Mouse (Mus musculus) stomach, embryonic 15.5 days (tissue): ENCODE data around the gene Fam83e. TPM values are rescaled to one million over a fixed set of nuclear protein-coding genes. Genes with fewer than 3 reads are reported as not detected.

Experiments
- ATAC-seq: fragments of 200-750 bp; cut with Nextera tagmentation; 2 replicates; pipeline ENCODE4 v1.8.0; 2017; ENCODE audit warnings: low read depth, moderate number of reproducible peaks, moderate TSS enrichment; ENCODE audit not compliant: insufficient read depth, low FRiP score
- H3K27ac ChIP-seq: fragments of 300-500 bp; sonication (generic); 2 replicates; pipeline ENCODE4 v1.5.1; 2015; ENCODE audit warnings: mild to moderate bottlenecking, inconsistent platforms
- H3K27me3 ChIP-seq: fragments of 300-500 bp; sonication (generic); replicated peaks from 2 replicates; pipeline ENCODE4 v1.6.1; 2015; ENCODE audit warnings: inconsistent platforms
- H3K36me3 ChIP-seq: fragments of 300-500 bp; sonication (generic); 2 replicates; pipeline ENCODE4 v1.6.1; 2015; ENCODE audit warnings: inconsistent platforms
- H3K4me1 ChIP-seq: fragments of 300-500 bp; sonication (generic); 2 replicates; pipeline ENCODE4 v1.6.1; 2015; ENCODE audit warnings: inconsistent platforms
- H3K4me2 ChIP-seq: fragments of 300-500 bp; sonication (generic); 2 replicates; pipeline ENCODE4 v1.6.1; 2015; ENCODE audit warnings: mild to moderate bottlenecking, inconsistent platforms
- H3K4me3 ChIP-seq: fragments of 300-500 bp; sonication (generic); replicated peaks from 2 replicates; pipeline ENCODE4 v1.5.1; 2015; ENCODE audit warnings: inconsistent platforms
- H3K9ac ChIP-seq: fragments of 300-500 bp; sonication (generic); 2 replicates; pipeline ENCODE4 v1.6.1; 2015; ENCODE audit warnings: inconsistent platforms
- H3K9me3 ChIP-seq: fragments of 300-500 bp; sonication (generic); 2 replicates; pipeline ENCODE4 v1.6.1; 2016; ENCODE audit warnings: inconsistent platforms
- WGBS: fragments of 180-500 bp; shearing (Covaris S2); methylation state at CpG from one replicate; pipeline ENCODE4 v1.1.7; 2015; 5-methylcytosine and 5-hydroxymethylcytosine counted together
- polyA plus RNA-seq: library from polyadenylated mRNA; unstranded; fragments of >200 nt; fragmentation: Nextera tagmentation; extraction: Ambion mirVana; gene quantifications from 2 replicates; pipeline ENCODE4 v1.2.1, GENCODE M21; 2015

The Fam83e gene
- polyA plus RNA-seq, 1 experiment from 2014 or later, result 13.3 TPM

DNA sequence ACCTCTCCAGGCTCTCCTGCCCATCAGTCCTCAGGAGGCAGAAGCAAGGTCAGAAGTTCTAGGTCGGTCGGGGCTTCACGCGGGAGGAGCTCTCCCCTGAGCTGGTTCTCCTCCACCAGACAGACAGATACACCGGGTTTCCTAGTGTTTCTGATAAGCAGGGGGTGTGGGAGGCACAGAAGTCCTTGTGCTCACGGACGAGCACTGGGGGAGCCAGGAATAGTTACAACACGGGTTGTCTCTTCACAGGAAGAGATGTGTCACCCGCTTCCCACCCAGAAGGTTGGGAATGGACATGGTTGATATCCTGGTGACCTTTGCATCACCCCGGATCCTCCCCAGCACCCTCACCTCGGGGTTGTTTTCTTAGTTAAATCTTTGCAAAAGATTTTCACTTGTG lies 31.2 kb upstream of the Fam83e start:
- no peak overlapping the region for H3K27ac ChIP-seq
- 63% methylated on average over 11 of the region's 11 CpGs for WGBS
- no peak for ATAC-seq
- H3K27me3 ChIP-seq, result no peaks in the 10 kb centered on the region
- H3K9me3 ChIP-seq, result no peaks in the 10 kb centered on the region
- no peak overlapping the region for H3K9ac ChIP-seq
- H3K4me3 ChIP-seq, result no peak overlapping the region
- H3K4me1 ChIP-seq, result peaks cover 17% of the 10 kb centered on the region
- H3K4me2 ChIP-seq, result no peak overlapping the region
- no peaks in the 10 kb centered on the region for H3K36me3 ChIP-seq

GRCm38 (mm10) chr7:45692364-45692763 lies 28.6 kb upstream of the Fam83e start:
- H3K4me1 ChIP-seq, result no peaks in the 10 kb centered on the region
- no peak overlapping the region for H3K27ac ChIP-seq
- H3K4me2 ChIP-seq, result no peak overlapping the region
- H3K9ac ChIP-seq, result no peak overlapping the region
- no peaks in the 10 kb centered on the region for H3K9me3 ChIP-seq
- no peaks in the 10 kb centered on the region for H3K36me3 ChIP-seq
- H3K27me3 ChIP-seq, result no peaks in the 10 kb centered on the region
- no peak for ATAC-seq
- 83% methylated on average over 2 of the region's 2 CpGs for WGBS
- H3K4me3 ChIP-seq, result no peak overlapping the region

- no peak within 1 kb of the TSS for H3K4me3 ChIP-seq
- no peak within 1 kb of the TSS for H3K9ac ChIP-seq
- H3K27ac ChIP-seq, result no peak within 1 kb of the TSS
- H3K4me2 ChIP-seq, result no peak within 1 kb of the TSS
- H3K4me1 ChIP-seq, result no peaks in the 10 kb centered on the region
- no peaks in the 10 kb centered on the region for H3K36me3 ChIP-seq
- H3K9me3 ChIP-seq, result no peaks in the 10 kb centered on the region
- ATAC-seq, result no peak
- peaks cover 8% of the 10 kb centered on the region; the same call in 1 of the 2 replicates for H3K27me3 ChIP-seq
- 90% methylated on average over 50 of the region's 50 CpGs for WGBS
These were observed 27.0 kb upstream of the Fam83e start, which contains the start of gene Sec1 for GRCm38 (mm10) chr7:45693921-45694591. Gene Sec1, minus strand, starts transcription at chr7:45694402.

DNA sequence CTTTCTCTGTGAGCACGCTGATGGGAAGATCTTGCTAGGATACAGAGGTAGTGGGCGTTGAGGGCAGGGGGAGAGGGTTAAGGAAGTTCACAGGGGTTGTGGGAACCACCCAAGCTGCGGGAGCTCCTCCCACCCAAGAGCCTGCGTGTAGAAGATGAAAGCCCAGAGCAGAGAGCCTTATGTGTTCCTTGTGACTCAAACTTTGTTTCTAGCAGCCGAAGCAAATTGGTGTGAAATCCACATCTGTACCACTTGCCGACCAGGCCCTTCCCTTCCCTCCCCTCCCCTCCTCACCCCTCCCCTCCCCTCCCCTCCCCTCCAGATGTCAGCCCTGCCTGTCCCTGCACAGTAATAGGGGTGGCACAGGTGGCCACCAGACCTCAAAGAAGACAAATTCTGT lies 25.9 kb upstream of the Fam83e start:
- Histone ChIP-seq H3K4me2 (no peak overlapping the region), H3K27me3 (peaks cover 18% of the 10 kb centered on the region), H3K4me1 (peaks cover 8% of the 10 kb centered on the region; the same call in 1 of the 2 replicates), H3K36me3 (no peaks in the 10 kb centered on the region), H3K9ac (no peak overlapping the region), H3K4me3 (no peak overlapping the region), H3K9me3 (no peaks in the 10 kb centered on the region), H3K27ac (no peak overlapping the region)
- no peak for ATAC-seq
- WGBS, result 13% methylated on average over 6 of the region's 6 CpGs

- no peak for ATAC-seq
- H3K9me3 ChIP-seq, result no peaks in the 10 kb centered on the region
- WGBS, result 77% methylated on average over 7 of the region's 7 CpGs
These were observed 23.1 kb upstream of the Fam83e start for GRCm38 (mm10) chr7:45697894-45698293.

GRCm38 (mm10) chr7:45699523-45700141 lies 21.4 kb upstream of the Fam83e start, which contains the start of gene Car11:
Gene Car11, plus strand, starts transcription at chr7:45699843.
- Histone ChIP-seq H3K36me3 (no peaks in the 10 kb centered on the region), H3K9me3 (no peaks in the 10 kb centered on the region), H3K9ac (peak within 1 kb of the TSS; percentile 9; the same call in 1 of the 2 replicates), H3K27me3 (peaks cover 21% of the 10 kb centered on the region), H3K4me2 (peak within 1 kb of the TSS; percentile 83), H3K4me3 (peak within 1 kb of the TSS; percentile 43), H3K27ac (no peak within 1 kb of the TSS), H3K4me1 (peaks cover 22% of the 10 kb centered on the region)
- WGBS, result 2% methylated on average over 36 of the region's 36 CpGs
- no peak for ATAC-seq

More at GRCm38 (mm10) chr7:45697894-45698293, 23.1 kb upstream of the Fam83e start:
- no peak overlapping the region for H3K4me3 ChIP-seq
- H3K9ac ChIP-seq, result no peak overlapping the region
- H3K27ac ChIP-seq, result no peak overlapping the region
- H3K36me3 ChIP-seq, result no peaks in the 10 kb centered on the region
- H3K4me1 ChIP-seq, result peaks cover 13% of the 10 kb centered on the region
- H3K27me3 ChIP-seq, result peaks cover 21% of the 10 kb centered on the region
- no peak overlapping the region for H3K4me2 ChIP-seq

DNA sequence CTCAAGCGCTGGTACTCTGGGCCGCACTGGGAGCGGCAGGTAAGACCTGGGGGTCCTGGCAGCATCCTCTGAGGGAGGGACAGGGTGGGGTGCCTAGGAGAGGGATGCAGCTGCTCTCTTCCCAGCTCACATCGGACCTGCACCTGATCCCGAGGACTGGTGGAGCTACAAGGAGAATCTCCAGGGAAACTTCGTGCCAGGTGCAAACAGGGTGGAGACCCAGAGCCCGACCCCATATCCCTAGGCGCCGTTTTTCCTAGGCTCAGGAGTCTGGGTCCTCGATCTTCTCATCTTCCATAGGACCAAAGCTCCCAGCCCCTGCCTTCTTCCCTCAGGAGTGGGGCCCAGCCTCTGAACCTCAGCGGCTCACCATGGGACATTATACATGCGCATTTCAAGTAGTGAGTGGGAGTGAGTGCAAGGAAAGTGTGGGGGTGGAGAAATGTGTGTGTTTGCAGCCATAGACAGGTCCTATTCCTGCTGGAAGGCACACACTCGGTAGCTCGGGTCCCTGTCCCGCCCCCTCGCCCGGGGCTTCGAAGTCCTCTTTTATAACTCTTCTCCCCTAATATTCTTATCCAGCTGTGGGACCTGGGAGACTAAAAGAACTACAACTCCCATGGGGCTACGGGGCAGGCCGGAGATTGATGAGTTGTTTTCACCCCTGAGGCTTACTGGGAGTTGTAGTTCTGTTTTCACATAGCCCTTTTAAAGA lies 20.6 kb upstream of the Fam83e start:
- no peaks in the 10 kb centered on the region for H3K9me3 ChIP-seq
- peak overlapping the region; percentile 43 for H3K4me3 ChIP-seq
- peak overlapping the region; percentile 83 for H3K4me2 ChIP-seq
- peak overlapping the region; percentile 9; the same call in 1 of the 2 replicates for H3K9ac ChIP-seq
- peaks cover 26% of the 10 kb centered on the region for H3K4me1 ChIP-seq
- ATAC-seq, result no peak
- H3K27me3 ChIP-seq, result peaks cover 21% of the 10 kb centered on the region
- no peaks in the 10 kb centered on the region for H3K36me3 ChIP-seq
- H3K27ac ChIP-seq, result no peak overlapping the region
- WGBS, result under 1% methylated on average over 20 of the region's 20 CpGs

- 33% methylated on average over 11 of the region's 11 CpGs for WGBS
- H3K4me3 ChIP-seq, result peak overlapping the region; percentile 43
These were observed 19.9 kb upstream of the Fam83e start for GRCm38 (mm10) chr7:45701072-45701471.

GRCm38 (mm10) chr7:45701607-45702006 lies 19.4 kb upstream of the Fam83e start:
- no peak overlapping the region for H3K27ac ChIP-seq
- H3K4me3 ChIP-seq, result no peak overlapping the region
- no peak overlapping the region for H3K9ac ChIP-seq
- H3K9me3 ChIP-seq, result no peaks in the 10 kb centered on the region
- 85% methylated on average over 11 of the region's 11 CpGs for WGBS
- peaks cover 37% of the 10 kb centered on the region for H3K4me1 ChIP-seq
- H3K4me2 ChIP-seq, result no peak overlapping the region
- no peaks in the 10 kb centered on the region for H3K36me3 ChIP-seq
- peaks cover 21% of the 10 kb centered on the region for H3K27me3 ChIP-seq
- no peak for ATAC-seq

More at GRCm38 (mm10) chr7:45701072-45701471, 19.9 kb upstream of the Fam83e start:
- Histone ChIP-seq H3K9ac (no peak overlapping the region), H3K9me3 (no peaks in the 10 kb centered on the region), H3K4me2 (peak overlapping the region; percentile 83), H3K27ac (peak overlapping the region; percentile 69; the same call in 1 of the 2 replicates), H3K4me1 (peaks cover 32% of the 10 kb centered on the region), H3K27me3 (peaks cover 21% of the 10 kb centered on the region), H3K36me3 (no peaks in the 10 kb centered on the region)
- no peak for ATAC-seq

- 91% methylated on average over 11 of the region's 11 CpGs for WGBS
- Histone ChIP-seq H3K27me3 (peaks cover 21% of the 10 kb centered on the region), H3K4me1 (peaks cover 44% of the 10 kb centered on the region), H3K9me3 (no peaks in the 10 kb centered on the region), H3K27ac (no peak overlapping the region), H3K36me3 (no peaks in the 10 kb centered on the region), H3K4me2 (no peak overlapping the region), H3K4me3 (no peak overlapping the region), H3K9ac (no peak overlapping the region)
- ATAC-seq, result no peak
These were observed 18.7 kb upstream of the Fam83e start for GRCm38 (mm10) chr7:45702316-45702715.

DNA sequence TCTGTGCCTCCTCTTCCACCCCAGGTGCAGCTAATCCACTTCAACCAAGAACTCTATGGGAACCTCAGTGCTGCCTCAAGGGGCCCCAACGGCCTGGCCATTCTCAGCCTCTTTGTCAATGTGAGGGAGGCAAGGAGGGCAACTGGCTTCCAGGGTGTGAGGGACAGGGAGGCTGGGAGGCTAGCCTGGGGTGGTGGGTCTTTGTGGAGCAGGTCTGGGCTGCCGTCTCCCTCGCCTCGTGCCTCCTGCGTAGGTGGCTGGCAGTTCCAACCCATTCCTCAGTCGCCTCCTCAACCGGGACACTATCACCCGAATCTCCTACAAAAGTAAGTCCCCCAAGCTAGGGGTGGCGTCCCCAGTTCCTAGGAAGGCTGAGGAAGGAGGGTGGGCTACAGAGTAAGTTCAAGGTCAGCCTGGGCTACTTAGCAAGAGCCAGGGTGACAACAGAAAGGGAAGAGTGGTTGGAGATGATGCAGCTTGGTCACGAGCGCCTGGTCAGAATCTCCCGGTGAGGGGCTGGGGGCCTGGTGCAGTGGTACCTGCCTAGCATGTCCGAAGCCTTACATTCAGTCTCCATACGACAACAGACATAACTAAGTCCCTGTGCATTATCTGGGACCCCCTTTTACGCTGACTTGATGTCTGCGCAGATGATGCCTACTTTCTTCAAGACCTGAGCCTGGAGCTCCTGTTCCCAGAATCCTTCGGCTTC lies 18.0 kb upstream of the Fam83e start:
- Histone ChIP-seq H3K27ac (no peak overlapping the region), H3K27me3 (peaks cover 21% of the 10 kb centered on the region), H3K9me3 (no peaks in the 10 kb centered on the region), H3K4me2 (no peak overlapping the region), H3K9ac (no peak overlapping the region), H3K4me1 (peaks cover 50% of the 10 kb centered on the region), H3K36me3 (no peaks in the 10 kb centered on the region), H3K4me3 (no peak overlapping the region)
- no peak for ATAC-seq
- WGBS, result 90% methylated on average over 17 of the region's 17 CpGs
